Mouse (Mus musculus) R1 (cell line): ENCODE results near the gene Tmem41a.
"Not testable (repeated sequence)": the region's sequence is repeated elsewhere in the genome, so short reads cannot be mapped to it uniquely, and the experiment has no call there.

Experiments
- DNase-seq: peaks from one replicate; pipeline ENCODE4 v3.0.0-alpha.2; 2018; ENCODE audit warnings: low read depth, low spot score

Gene Tmem41a

DNA sequence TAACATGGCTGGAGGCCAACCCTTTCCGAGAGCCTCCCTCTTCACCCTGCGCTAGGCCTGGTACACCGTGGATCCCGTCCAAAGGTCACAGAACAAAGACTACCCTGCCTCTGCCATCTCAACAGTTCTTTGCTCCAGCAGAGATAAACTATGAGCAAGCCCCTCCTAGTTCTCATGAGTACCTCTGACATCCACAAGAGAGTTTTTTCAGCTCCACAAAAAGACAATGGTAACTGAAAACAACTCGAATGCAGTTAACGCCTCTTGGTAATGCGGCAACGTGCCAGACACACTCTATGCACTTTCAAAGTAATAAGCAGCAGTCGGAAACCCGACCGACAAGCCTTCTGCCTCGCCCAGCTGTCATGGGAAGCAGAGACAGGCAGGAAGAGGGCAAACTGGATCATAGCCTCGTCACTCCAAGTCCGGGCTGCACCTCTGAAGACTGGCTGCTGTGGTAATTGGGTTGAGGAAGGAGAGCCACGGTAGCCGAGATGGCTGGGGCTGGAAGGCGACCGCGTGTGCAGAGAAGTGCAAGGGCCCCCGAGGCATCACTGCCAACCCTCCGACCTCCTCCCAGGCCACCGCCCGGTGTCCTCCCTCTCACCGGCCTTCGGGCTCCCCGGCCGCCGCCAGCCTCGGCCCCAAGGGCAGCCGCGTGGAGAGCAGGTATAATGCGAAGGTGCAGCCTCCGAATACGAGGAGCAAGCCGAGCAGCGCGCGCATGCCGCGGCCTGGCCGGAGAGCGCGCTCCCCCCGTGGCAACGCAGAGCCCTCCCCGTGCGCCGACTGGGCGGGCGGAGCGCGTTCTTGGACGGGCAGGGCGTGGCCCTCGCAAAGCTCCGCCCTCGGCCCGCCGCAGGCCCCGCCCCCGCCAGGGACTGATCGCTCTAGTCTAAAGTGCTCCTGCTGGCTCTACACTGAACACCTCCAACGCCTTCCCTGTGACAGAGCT is at the start of gene Tmem41a:
Gene Tmem41a, minus strand, starts transcription at position 792 of the 955 bp plus-strand sequence.
- peak; percentile 88 for DNase-seq

GRCm38 (mm10) chr16:21996402-21996801 is 49.0 kb upstream of the Tmem41a start:
- no peak for DNase-seq

DNA sequence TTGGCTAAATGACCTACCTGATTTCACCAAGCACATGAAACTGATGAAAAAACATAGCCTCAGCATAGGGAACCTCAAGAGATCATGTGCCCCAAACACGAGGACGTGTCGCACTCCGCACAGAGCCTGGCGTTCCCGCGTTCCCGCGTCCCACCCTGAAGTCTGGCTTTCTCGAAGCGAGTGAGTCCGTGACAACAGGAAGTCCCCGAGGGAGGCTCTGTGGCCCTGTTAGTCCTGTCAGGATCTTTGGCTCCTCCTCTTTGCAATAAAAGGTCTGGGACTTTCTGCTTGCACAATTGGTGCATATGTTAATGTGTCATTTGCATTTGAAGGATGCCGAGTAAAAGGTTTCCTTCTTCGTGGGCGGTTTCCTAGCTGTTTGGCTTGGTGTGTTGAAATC is 48.0 kb upstream of the Tmem41a start, which contains the start of gene Liph:
Gene Liph, minus strand, starts transcription at position 360 of the 400 bp plus-strand sequence.
- DNase-seq, result peak; percentile 96

DNA sequence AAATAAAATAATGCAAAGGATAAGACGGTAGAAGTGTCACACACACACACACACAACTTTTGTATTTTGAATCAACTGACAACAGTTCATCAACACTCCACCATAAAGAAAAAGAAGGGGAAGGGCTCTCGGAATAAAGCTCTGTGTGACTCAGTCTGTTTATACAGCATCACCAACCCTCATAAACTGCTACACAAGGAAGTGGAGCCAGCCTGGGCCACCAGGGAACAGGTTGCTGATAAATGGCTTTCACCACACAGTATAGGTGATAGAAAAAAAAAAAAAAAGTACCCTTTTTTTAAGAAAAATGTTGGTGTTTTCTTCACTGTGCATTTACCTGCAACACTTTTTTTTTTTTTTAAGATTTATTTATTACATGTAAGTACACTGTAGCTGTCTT is 44.4 kb upstream of the Tmem41a start:
- DNase-seq, result no peak

DNA sequence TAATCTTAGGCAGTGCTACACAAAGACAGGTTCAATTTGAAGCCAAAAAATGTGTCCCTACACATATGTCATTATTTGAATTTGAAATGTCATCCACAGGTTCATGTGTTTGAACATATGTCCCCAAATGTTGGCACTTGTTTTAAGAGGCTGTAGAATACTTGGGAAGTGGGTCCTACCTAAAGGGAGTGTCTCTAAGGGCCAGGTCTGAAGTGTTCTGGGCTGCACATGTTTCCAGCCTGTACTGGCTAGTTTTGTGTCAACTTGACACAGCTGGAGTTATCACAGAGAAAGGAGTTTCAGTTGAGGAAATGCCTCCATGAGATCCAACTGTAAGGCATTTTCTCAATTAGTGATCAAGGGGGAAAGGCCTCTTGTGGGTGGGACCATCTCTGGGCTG is 43.5 kb upstream of the Tmem41a start:
- DNase-seq, result not testable (repeated sequence)

GRCm38 (mm10) chr16:21987956-21988355 is 40.6 kb upstream of the Tmem41a start:
- peak; percentile 95 for DNase-seq

DNA sequence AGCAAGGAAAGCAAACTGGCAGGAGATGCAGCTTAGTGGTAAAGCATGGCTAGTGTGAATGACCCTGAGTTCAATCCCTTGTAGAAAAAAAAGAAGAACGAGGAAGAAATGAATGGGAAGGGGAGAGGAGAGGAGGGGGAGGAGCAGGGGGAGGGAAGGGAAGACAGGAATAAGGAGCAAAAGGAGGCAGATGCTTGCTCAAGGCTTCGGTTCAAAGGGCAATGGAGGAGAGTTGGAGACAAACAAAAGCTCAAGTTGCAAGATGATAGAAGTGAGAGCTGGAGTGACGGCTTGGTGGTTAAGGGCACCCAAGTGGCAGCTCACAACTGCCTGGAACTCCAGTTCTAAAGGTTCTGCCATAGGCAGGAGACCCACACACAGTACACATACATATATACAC is 38.8 kb upstream of the Tmem41a start:
- DNase-seq, result no peak

GRCm38 (mm10) chr16:21984091-21984490 is 36.7 kb upstream of the Tmem41a start:
- DNase-seq, result peak; percentile 59

DNA sequence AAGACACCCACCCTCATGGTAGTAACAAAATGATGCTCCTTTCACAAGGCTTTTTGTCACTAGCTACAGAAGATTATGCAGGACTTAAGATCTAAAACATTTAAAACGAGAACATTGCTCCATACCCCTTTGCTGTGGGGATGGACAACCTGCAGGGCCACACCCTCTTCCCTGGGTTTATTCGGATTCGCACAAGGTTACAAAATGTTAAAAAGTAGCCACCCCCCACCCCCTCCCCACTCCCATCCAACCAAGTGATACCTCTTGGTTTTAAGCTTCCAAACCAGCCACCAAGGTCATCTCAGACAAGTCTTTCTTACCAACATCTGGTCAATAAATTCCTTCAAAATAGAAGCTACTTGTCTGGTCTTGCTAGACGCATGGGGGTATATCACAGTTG is 36.2 kb upstream of the Tmem41a start:
- DNase-seq, result peak; percentile 77

DNA sequence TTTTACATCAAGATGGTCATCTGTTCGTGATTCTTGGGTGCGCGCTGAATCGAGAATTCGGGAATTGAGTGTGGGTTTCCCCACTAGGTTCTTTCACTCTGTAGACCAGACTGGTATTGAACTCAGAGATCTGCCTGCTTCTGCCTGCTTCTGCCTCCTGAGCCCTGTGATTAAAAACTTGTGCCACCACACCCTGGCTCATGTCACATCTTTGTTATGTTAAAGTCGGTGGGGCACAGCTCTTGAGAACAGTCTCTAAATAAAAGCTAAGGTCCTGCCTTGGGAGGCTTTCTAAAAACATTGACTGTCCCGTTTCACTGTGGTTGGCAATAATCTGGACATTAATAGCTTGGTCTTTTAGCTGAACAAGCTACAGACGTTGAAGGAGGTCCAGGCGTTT is 35.8 kb upstream of the Tmem41a start:
- peak; percentile 72 for DNase-seq

DNA sequence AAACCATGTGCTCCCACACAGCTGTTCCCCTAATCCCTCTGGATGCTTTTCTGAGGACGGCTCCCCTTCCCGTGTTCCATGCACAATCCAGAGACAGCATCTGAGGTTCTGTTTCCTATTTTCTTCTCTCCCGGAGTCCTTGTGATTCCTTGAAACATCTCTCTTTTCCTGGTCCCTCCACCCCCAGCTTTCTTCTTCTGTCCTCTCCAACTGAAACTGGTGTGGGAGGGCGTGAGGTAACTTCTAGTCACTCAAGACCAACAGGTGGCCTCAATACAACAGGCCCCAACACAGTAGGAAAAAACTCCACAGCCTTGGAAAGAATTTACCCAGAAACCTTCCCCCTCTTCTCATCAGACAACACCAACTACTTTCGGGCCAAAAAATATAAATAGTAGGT is 30.0 kb upstream of the Tmem41a start:
- no peak for DNase-seq

GRCm38 (mm10) chr16:21976203-21976602 is 28.9 kb upstream of the Tmem41a start:
- peak; percentile 65 for DNase-seq

GRCm38 (mm10) chr16:21971446-21971845 is 24.1 kb upstream of the Tmem41a start:
- no peak for DNase-seq

- DNase-seq, result no peak
These were observed 23.2 kb upstream of the Tmem41a start for GRCm38 (mm10) chr16:21970536-21970935.

GRCm38 (mm10) chr16:21969874-21970273 is 22.5 kb upstream of the Tmem41a start:
- no peak for DNase-seq

DNA sequence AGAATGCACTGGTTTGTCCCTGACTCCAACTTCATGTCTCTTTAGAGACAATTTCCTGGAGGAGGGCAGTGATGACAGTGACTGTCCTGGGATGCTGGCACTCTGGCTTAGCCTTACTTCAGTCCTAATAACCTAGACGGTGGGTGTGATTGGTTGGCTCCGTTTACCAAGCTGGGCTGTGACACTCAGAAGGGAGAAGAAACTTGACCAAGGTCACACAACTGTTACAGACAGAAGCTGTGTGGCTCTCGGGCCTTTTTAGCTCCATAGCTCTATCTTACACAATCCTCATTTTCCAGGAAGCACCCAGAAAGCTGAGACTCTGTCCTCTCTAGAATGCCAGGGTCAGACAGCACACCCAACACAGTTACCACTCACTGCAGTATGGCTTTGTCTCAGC is 18.2 kb upstream of the Tmem41a start:
- no peak for DNase-seq

DNA sequence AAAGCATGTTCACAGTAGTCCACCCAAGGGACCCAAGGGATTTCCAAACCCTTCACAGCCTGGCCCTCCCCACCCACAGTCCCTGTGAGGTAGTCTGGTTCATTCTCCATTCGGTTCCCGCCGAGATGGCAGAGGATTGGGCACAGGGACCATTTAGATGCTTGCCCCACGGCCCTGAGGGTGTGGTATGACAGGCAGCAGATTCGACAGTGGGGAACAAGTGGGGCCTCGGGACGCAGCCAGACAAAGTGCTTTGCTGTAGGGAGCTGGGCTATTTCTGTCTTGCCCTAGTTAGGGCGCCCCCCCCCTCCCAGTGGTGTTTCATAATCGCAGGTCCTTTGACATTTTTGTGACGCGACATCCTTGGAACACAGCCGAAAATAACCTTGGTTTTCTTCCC is 8.2 kb upstream of the Tmem41a start:
- no peak for DNase-seq

DNA sequence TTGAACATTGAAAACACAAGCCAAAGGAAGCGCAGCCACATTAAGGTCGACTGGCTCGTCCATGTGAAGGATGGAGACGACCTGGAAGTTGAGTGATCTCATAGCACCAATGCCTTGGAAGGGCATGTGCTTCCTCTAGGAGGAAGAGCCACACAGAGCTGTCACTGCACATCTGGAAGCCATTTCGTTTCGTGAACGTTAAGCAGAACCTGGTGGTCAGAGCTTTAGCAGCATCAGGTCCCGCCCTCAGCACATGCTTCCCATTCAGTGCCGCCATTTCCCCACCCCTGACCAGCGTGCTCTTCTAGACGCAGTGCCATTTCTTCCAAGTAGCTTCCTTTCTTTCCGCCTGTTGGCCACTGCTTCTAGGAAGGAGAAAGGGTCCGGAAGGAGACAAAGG is 18.9 kb downstream of the Tmem41a start:
- DNase-seq, result no peak

DNA sequence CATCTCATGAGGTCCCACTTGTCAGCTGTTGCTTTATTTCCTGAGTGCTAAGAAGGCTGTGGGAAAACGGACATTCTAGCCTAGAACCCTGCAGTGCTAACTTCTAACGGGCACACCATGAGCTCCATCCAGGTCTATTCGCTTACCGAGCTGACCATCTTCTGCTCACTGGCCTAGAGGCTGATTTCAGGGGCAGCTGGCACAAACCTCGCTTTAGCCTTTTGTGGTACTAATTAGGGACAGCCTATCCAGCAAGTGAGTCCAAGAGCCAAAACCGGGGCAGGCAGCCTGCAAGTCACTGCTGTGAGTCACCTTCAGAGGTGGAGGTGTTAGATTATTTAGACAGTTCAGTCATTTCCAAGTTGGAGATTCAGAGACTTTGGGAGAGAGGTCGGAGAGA is 30.7 kb downstream of the Tmem41a start:
- DNase-seq, result no peak

DNA sequence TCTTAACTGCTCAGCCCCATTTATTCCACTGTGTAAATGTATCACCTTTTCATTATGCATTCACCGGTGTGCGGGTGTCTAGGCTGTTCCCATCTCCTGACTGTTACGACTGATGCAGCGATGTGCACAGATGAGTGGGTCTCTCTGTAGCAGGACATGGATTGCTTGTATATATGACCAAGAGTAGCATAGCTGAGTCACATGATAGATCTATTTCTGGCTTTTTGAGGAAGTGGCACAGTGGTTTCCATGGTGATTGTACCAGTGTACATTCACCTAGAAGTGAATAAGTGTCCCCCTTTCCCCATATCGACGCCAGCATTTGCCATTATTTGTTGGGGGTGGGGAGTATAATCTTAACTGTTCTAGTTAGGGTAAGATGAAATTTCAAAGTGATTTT is 34.0 kb downstream of the Tmem41a start:
- no peak for DNase-seq

- peak; percentile 75 for DNase-seq
These were observed 38.4 kb downstream of the Tmem41a start for GRCm38 (mm10) chr16:21908906-21909305.

GRCm38 (mm10) chr16:21906902-21907301 is 40.5 kb downstream of the Tmem41a start:
- no peak for DNase-seq

- DNase-seq, result no peak
These were observed 41.4 kb downstream of the Tmem41a start for GRCm38 (mm10) chr16:21905996-21906395.
